Mouse (Mus musculus) B cell, adult 62 days (primary cell): ENCODE measurements around the gene Sept6. TPM values are rescaled to one million over a fixed set of nuclear protein-coding genes. Genes with fewer than 3 reads are reported as not detected.

Experiments
- total RNA-seq: library from RNA; stranded (reverse); gene quantifications from 4 replicates; pipeline ENCODE4 v1.2.4, GENCODE M21; 2023

Gene Sept6
- 99.3 to 110 TPM (median 108 TPM) in 4 replicates for total RNA-seq

DNA sequence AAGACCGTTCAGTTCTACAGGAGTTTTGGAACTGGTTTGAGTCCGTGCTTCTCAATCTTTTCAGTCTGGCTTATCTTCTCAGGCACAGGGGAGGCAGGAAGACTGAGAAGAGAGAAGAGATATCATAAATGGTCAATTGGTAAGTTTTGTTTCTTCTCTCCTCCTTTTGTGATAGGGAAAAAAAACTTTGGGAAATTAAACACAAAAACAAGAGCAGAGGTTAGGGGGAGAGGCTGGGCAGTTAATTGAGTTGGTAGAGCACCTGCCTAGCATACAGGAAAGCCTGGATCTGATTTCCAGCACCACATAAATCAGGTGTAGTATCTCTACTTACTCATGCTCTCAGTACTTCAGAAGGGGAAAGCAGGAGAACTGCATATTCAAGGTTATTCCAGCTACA is at the start of gene Sept6:
Gene Sept6 (minus strand): TSS at position 101 of the 400 bp plus-strand sequence.

DNA sequence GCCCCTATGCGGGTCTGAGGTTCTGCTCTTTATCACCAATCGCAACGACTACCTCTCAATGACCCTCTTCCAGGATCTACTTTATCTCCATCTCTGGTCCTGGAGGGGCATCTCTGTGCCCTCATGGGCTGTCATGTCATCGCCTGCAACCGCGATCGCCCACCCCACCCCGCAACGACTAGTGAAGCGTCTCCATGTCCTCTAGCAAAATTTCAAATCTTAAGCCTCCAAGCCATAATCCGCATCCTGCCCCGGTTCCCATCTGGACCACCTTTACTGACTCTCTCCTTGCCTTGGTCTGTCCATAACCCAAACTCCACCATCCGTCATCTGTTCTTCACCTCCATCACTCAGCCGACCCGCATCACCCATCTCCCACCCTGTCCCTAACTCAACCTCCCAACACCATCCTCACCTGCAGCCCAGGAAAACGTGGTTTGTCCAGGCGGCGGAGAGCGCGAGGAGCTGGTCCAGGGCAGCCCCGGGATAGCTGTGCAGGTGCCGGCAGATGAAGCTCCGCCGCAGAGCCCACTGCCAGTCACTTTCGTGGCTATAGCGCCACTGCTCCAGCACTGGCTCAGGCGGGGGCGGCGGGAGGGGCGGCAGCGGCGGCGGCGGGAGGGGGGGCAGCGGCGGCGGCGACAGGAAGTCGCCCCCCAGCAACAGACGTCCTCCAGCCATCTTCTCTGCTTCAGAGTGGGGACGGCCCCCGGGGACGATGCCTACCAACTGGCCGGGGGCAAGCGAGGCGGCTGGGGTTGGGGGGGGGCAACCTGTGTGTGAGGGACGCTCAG is 89.1 kb downstream of the Sept6 start, which contains the start of gene Nkrf:
Gene Nkrf (minus strand): TSS at position 579 of the 794 bp plus-strand sequence.

DNA sequence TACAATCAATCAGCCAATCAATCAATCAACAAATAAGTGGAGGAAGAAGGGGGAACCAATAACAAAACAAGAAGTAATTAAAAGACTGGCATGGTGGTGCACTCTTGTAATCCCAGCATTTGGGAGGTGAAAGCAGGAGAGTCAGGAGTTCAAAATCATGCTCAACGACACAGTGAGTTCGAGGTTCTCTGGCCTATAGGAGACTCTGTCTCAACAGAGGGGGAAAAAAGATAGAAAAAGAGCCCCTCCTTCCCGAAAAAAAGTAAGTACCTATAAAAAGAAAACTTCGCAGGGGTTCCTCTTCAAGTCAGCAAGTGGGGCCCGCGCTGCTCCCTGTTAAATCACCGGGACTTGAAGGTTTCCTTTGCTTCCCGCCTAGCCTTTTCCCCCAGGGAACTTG is 117.8 kb downstream of the Sept6 start, which contains the start of the genes Ube2a and C330007P06Rik:
Gene Ube2a (plus strand): TSS at position 136 of the 400 bp plus-strand sequence.
Gene C330007P06Rik (minus strand): TSS at position 347 of the 400 bp plus-strand sequence.

Other genes with a start within 250 kb of the Sept6 start
- 0.54 to 0.89 TPM in 2 of 4 replicates, not detected in the others for gene Slc25a43, start 248.1 kb downstream of the Sept6 start, total RNA-seq
- gene Slc25a5, start 196.1 kb downstream of the Sept6 start, total RNA-seq, result 328 to 340 TPM (median 339 TPM) in 4 replicates
- gene Ube2a, start 117.9 kb downstream of the Sept6 start, total RNA-seq, result 69.3 to 88.1 TPM (median 80.3 TPM) in 4 replicates
- gene C330007P06Rik, start 117.7 kb downstream of the Sept6 start, total RNA-seq, result 41.7 to 50.5 TPM (median 45.1 TPM) in 4 replicates
- 11.3 to 14.4 TPM (median 13.4 TPM) in 4 replicates for gene Nkrf, start 88.9 kb downstream of the Sept6 start, total RNA-seq
- gene Sowahd, start 57.1 kb upstream of the Sept6 start, total RNA-seq, result not detected in 4 replicates
- gene Rpl39, start 93.6 kb upstream of the Sept6 start, total RNA-seq, result 1,288 to 1,425 TPM (median 1,387 TPM) in 4 replicates
- 43.7 to 54.3 TPM (median 49.9 TPM) in 4 replicates for gene Upf3b, start 118.5 kb upstream of the Sept6 start, total RNA-seq
- 14.2 to 18.0 TPM (median 16.2 TPM) in 4 replicates for gene Nkap, start 135.0 kb upstream of the Sept6 start, total RNA-seq
- gene Akap14, start 177.0 kb upstream of the Sept6 start, total RNA-seq, result not detected in 4 replicates
- gene Ndufa1, start 199.4 kb upstream of the Sept6 start, total RNA-seq, result 73.3 to 99.4 TPM (median 92.4 TPM) in 4 replicates
- gene Rnf113a1, start 199.5 kb upstream of the Sept6 start, total RNA-seq, result 1.8 to 2.2 TPM (median 2.0 TPM) in 4 replicates
- not detected in 4 replicates for gene Gm9, start 219.2 kb upstream of the Sept6 start, total RNA-seq
- gene Rhox1, start 230.5 kb upstream of the Sept6 start, total RNA-seq, result not detected in 4 replicates